Mouse (Mus musculus): Measurements from ENCODE around the gene 4632433K11Rik. TPM values are rescaled to one million over a fixed set of nuclear protein-coding genes. Genes with fewer than 3 reads are reported as not detected.
"Not testable (repeated sequence)": the region's sequence is repeated elsewhere in the genome, so short reads cannot be mapped to it uniquely, and the experiment has no call there.

The 4632433K11Rik gene
- 1.5 and 1.8 TPM in 2 replicates for polyA plus RNA-seq (2011; ENCODE audit: insufficient read length, low read depth, missing spikeins)

DNA sequence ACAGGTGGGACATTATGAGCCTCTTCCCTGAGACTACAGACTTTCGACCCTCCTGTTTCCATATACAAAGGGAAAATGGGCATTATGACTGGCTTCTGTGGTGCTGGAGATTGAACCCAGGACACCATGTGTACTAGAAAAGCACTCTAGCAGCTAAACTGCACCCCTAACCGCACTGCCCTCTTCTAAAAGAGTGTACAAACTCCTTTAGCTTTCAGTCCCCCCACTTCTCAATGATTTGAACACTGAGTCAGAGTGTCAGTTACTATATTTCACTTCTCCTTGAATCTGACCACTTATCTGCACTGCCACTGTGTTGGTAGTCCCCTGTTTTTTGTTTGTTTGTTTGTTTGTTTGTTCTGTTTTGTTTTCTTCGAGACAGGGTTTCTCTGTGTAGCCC is at the start of gene 4632433K11Rik:
4632433K11Rik (plus strand) TSS at position 301 of the 400 bp plus-strand sequence.
- H3K27ac ChIP-seq (ENCODE audit: insufficient read depth, low read length), result no peak within 1 kb of the TSS
- TF ChIP-seq POLR2A (IDR thresholded peaks at IDR 0.05; ENCODE audit: low read depth, low read length) (0 out of 2 replicates have a peak, but pooled peaks have one; percentile 5), CTCF (IDR thresholded peaks at IDR 0.05; ENCODE audit: borderline replicate concordance, insufficient read depth, low read length) (no peak)
- no peaks in the 10 kb centered on the region for H3K4me1 ChIP-seq (ENCODE audit: control insufficient read depth, insufficient read depth, low read length)
- no peak within 1 kb of the TSS for H3K4me3 ChIP-seq (ENCODE audit: insufficient read depth, low read length)

- Histone ChIP-seq H3K27ac (ENCODE audit: insufficient read depth, low read length) (no peak overlapping the region), H3K4me1 (ENCODE audit: control insufficient read depth, insufficient read depth, low read length) (no peaks in the 10 kb centered on the region), H3K4me3 (ENCODE audit: insufficient read depth, low read length) (no peak overlapping the region)
- TF ChIP-seq CTCF (IDR thresholded peaks at IDR 0.05; ENCODE audit: borderline replicate concordance, insufficient read depth, low read length) (no peak), POLR2A (IDR thresholded peaks at IDR 0.05; ENCODE audit: low read depth, low read length) (no peak)
Measured at GRCm38 (mm10) chr7:4988250-4988649, 45.7 kb upstream of the 4632433K11Rik start.

- TF ChIP-seq POLR2A (IDR thresholded peaks at IDR 0.05; ENCODE audit: low read depth, low read length) (no peak), CTCF (IDR thresholded peaks at IDR 0.05; ENCODE audit: borderline replicate concordance, insufficient read depth, low read length) (no peak)
- no peak overlapping the region for H3K27ac ChIP-seq (ENCODE audit: insufficient read depth, low read length)
- H3K4me3 ChIP-seq (ENCODE audit: insufficient read depth, low read length), result no peak overlapping the region
- no peaks in the 10 kb centered on the region for H3K4me1 ChIP-seq (ENCODE audit: control insufficient read depth, insufficient read depth, low read length)
Measured at GRCm38 (mm10) chr7:4993347-4993998, 40.4 kb upstream of the 4632433K11Rik start.

DNA sequence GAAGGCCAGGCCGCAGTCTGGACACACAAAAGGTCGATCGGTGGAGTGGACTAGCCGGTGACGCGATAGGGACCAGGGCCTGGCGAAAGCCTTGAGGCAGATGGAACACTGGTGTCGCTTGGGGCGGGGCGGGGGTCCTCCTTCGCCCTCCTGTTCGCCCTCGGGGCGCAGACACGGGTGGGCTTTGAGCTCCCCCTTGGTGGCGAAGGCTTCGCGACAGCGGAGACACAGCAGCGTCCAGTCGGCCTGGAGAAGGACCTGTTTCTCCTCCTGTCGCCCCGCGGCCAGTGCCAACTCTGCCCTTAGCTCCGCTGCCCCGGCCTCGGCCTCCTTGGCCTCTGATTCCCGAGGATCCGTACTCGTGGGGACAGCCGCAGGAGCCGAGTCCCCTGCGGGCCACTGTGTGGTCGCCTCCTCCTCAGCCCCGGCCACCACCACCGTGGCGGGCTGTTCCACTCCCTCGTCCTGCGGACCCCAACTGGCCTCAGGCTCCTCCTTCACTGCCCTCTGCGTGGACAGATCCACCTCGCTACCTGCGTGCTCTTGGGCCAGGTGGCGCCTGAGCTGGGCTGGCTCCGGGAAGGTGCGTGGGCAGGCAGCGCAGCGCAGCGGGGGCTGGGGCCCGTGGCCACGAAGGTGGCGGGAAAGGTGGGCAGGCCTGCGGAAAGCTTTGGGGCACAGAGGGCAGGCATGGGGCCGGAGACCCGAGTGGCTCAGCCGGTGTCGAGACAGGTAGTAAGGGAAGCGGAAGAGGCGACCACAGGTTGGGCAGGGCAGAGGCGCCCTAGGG is 39.7 kb upstream of the 4632433K11Rik start:
- Histone ChIP-seq H3K4me3 (ENCODE audit: insufficient read depth, low read length) (no peak overlapping the region), H3K27ac (ENCODE audit: insufficient read depth, low read length) (no peak overlapping the region), H3K4me1 (ENCODE audit: control insufficient read depth, insufficient read depth, low read length) (no peaks in the 10 kb centered on the region)
- no peak for TF ChIP-seq POLR2A (IDR thresholded peaks at IDR 0.05; ENCODE audit: low read depth, low read length)
- TF ChIP-seq CTCF (IDR thresholded peaks at IDR 0.05; ENCODE audit: borderline replicate concordance, insufficient read depth, low read length), result no peak

GRCm38 (mm10) chr7:4995268-4996002 is 38.5 kb upstream of the 4632433K11Rik start:
- no peak for TF ChIP-seq POLR2A (IDR thresholded peaks at IDR 0.05; ENCODE audit: low read depth, low read length)
- no peak for TF ChIP-seq CTCF (IDR thresholded peaks at IDR 0.05; ENCODE audit: borderline replicate concordance, insufficient read depth, low read length)
- Histone ChIP-seq H3K4me3 (ENCODE audit: insufficient read depth, low read length) (peak overlapping the region; percentile 74), H3K27ac (ENCODE audit: insufficient read depth, low read length) (no peak overlapping the region), H3K4me1 (ENCODE audit: control insufficient read depth, insufficient read depth, low read length) (no peaks in the 10 kb centered on the region)

DNA sequence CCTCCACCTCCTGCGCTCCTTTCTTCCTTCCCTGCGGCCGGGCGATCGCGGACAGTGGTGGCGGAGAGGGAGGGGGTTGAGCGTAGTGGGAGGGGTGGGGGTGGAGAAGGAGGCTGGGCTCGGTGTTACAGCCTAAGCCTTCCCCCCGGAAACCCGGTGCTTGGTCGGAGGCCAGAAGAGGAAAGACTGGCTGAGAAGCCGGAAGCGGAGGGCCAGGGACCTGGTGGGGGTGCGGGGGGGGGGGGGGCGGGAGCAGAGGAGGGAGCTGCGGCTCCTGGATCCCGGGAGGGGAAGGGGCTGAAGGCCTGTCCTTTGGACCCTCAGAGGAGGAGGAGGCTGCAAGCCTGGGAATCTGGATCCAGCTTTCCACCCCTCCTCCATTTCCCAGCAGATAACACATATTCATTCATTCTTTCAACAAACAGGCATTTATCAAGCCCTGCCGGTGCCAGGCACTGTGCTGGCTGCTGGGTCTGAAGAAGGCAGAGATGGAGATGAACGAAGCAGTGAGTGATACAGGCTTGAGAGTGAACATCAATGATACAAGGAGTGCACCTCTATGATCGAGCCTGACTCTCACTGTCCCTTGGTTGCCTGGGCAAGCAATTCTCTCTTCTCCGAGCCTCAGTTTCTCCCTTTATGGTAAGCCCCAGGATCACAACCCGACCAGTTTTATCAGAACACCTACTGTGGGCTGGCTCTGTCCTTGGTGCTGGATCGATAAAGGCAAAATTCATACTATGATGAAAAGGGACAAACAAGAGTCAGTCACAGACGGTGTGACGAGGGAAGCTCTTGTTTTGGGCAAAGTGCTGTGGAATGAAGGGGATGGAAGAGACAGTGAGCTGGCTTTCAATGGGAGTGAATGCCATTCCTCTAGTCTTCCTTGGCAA is 37.7 kb upstream of the 4632433K11Rik start, which contains the start of gene Zfp579:
Zfp579 (minus strand) TSS at position 156 of the 893 bp plus-strand sequence.
- Histone ChIP-seq H3K4me3 (ENCODE audit: insufficient read depth, low read length) (peak within 1 kb of the TSS; percentile 74), H3K4me1 (ENCODE audit: control insufficient read depth, insufficient read depth, low read length) (no peaks in the 10 kb centered on the region)
- peak; percentile 72 for TF ChIP-seq POLR2A (IDR thresholded peaks at IDR 0.05; ENCODE audit: low read depth, low read length)
- no peak for TF ChIP-seq CTCF (IDR thresholded peaks at IDR 0.05; ENCODE audit: borderline replicate concordance, insufficient read depth, low read length)

GRCm38 (mm10) chr7:4996934-4997333 is 37.0 kb upstream of the 4632433K11Rik start:
- Histone ChIP-seq H3K27ac (ENCODE audit: insufficient read depth, low read length) (peak overlapping the region; percentile 58), H3K4me3 (ENCODE audit: insufficient read depth, low read length) (peak overlapping the region; percentile 51), H3K4me1 (ENCODE audit: control insufficient read depth, insufficient read depth, low read length) (no peaks in the 10 kb centered on the region)
- TF ChIP-seq POLR2A (IDR thresholded peaks at IDR 0.05; ENCODE audit: low read depth, low read length), result no peak
- no peak for TF ChIP-seq CTCF (IDR thresholded peaks at IDR 0.05; ENCODE audit: borderline replicate concordance, insufficient read depth, low read length)

More for the DNA sequence above, 37.7 kb upstream of the 4632433K11Rik start, which contains the start of gene Zfp579:
- peak within 1 kb of the TSS; percentile 58 for H3K27ac ChIP-seq (ENCODE audit: insufficient read depth, low read length)

GRCm38 (mm10) chr7:4999876-5000275 is 34.0 kb upstream of the 4632433K11Rik start:
- no peak overlapping the region for H3K4me3 ChIP-seq (ENCODE audit: insufficient read depth, low read length)
- H3K27ac ChIP-seq (ENCODE audit: insufficient read depth, low read length), result no peak overlapping the region
- no peaks in the 10 kb centered on the region for H3K4me1 ChIP-seq (ENCODE audit: control insufficient read depth, insufficient read depth, low read length)
- no peak for TF ChIP-seq POLR2A (IDR thresholded peaks at IDR 0.05; ENCODE audit: low read depth, low read length)
- TF ChIP-seq CTCF (IDR thresholded peaks at IDR 0.05; ENCODE audit: borderline replicate concordance, insufficient read depth, low read length), result no peak

DNA sequence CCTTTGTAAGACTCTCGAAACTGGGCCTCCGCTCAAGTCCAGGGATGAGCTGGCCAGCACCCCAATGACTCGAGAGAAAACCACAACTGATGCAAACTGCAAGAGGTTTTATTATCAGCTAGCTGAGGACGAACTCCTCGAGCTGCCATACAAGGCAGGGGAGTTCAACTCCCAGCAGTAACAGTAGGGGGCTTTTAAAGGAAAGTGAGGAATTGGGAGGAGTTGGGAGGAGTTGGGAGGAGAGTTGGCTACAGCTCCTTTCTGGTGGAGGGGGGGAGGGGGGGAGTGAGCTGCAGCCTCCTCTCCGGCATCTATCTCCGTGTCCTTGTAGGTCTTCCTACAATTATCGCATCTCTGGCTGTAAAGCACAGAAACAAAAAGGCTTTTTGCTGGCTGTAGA is 31.0 kb upstream of the 4632433K11Rik start:
- not testable (repeated sequence) for H3K4me1 ChIP-seq (ENCODE audit: control insufficient read depth, insufficient read depth, low read length); H3K27ac ChIP-seq (ENCODE audit: insufficient read depth, low read length); H3K4me3 ChIP-seq (ENCODE audit: insufficient read depth, low read length)
